Mouse (Mus musculus) T-helper 17 cell (primary cell): ENCODE results near the gene Lamc3.

Source experiments
- in situ Hi-C, 2 experiments: fragments of 300-600 bp; cut with MboI, MseI; formaldehyde crosslinking; loops; 1 replicate in 1 of 2; 2 replicates in 1 of 2; pipeline ENCODE4 v1.15.1; 2025; ENCODE audit warnings: high pct_unique_total_duplicates in 2 of 2

The Lamc3 gene

GRCm38 (mm10) chr2:31887030-31887429 lies at the start of gene Lamc3:
Gene Lamc3 (plus strand): TSS chr2:31887291.
- in situ Hi-C loops: no loop called here

GRCm38 (mm10) chr2:31838868-31839267 lies 48.2 kb upstream of the Lamc3 start:
- in situ Hi-C loops: no loop called here

GRCm38 (mm10) chr2:31844729-31845136 lies 42.4 kb upstream of the Lamc3 start:
- in situ Hi-C loops: loop anchor here in 1 of 2 experiments (5.0 kb wide), 1 partner anchor 32 kb away; the partner anchor contains the start of gene Qrfp

- in situ Hi-C loops: loop anchor here in 1 of 2 experiments (5.0 kb wide), 1 partner anchor 33 kb away; the partner anchor contains the start of gene Qrfp
Observed at GRCm38 (mm10) chr2:31845512-31845895, 41.6 kb upstream of the Lamc3 start.

- in situ Hi-C loops: loop anchor here in 1 of 2 experiments (5.0 kb wide), 1 partner anchor 34 kb away; the partner anchor contains the start of gene Qrfp
Observed at GRCm38 (mm10) chr2:31845896-31846691, 41.0 kb upstream of the Lamc3 start, which contains the start of gene Fibcd1. Gene Fibcd1 (minus strand): TSS chr2:31846005.

DNA sequence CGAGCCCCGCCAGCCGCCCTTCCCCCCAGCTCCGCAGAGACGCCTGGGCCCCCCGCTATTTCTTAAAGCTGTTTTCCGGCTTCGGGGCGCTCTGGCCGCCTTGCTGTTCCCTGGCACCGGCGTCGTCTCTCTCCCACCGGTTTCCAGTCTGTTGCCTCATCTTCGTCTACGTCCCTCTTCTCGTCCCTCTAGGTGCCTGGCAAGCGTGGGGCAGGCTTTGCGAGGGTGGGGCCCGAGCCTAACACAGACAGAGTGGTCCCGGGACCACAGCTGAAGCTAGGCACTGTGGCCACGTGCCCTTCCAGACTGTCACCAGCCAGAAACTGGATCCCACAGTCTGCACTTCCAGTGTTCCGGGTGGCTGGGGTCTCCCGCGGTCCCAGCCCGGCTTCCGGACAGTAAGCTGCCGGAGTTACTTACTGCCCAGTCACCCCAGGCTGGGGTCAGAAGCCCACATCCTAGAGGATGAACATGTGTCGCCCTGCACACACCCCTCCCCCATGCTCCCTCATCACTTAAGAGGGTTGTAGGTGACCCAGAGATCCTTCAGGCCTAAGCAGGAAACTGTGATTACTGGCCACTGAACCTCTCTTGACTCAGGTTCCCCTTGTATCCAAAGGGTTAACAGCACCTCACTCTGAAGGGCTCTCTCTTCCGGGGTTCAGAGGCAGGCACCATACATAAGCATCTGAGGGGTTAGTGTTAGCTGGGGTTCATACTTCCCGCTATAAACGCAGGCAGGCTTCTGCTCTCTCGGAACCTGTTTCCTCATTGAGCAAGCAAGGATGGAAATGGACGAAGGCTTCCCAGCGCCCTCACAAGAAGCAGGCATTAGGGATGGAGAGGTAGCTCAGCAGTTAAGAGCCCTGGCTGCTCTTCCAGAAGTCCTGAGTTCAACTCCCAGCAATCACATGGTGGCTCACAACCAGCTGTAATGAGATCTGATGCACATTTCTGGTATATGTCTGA lies 40.1 kb upstream of the Lamc3 start:
- in situ Hi-C loops: loop anchor here in 1 of 2 experiments (5.0 kb wide), 1 partner anchor 35 kb away; the partner anchor contains the start of gene Qrfp

GRCm38 (mm10) chr2:31847908-31848307 lies 39.2 kb upstream of the Lamc3 start:
- in situ Hi-C loops: loop anchor here in 1 of 2 experiments (5.0 kb wide), 1 partner anchor 36 kb away; the partner anchor contains the start of gene Qrfp

DNA sequence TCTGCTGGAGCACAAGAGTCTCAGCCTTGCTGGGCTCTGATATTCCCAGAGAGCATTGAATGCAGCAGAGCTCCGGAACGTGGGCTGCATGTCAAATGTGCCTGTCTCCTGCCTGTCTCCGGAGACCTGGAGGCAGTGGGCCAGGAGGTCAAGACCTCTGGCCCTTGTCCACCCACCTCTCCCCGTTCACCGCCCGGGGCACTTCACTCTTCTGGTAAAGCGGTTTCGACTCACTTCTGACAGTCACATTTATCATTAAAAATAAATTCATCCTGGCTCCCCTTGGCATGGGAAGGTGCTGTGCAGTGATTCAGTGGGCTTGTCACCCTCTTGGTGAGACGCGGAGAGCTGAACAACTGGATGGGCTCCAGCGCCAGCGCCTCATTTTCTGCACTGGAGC lies 37.0 kb upstream of the Lamc3 start:
- in situ Hi-C loops: no loop called here

DNA sequence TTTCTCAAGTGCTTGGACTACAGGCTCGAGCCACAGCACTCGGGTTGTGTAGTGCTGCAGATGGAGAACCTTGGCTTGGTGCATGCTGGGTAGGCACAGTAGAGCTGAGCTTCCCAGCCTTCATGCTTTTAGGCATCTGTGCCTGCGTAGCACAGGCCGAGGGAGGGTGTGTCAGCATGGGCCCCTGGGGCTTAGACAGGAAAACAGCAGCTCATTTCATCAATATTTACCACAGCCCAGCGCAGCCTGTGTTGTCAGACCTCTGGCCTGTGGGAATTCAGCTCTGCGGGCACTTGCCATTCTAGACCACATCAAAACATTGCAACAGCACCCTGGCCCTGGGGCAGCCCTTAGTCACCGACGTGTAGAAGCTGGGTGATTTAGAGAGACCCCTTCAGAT lies 31.1 kb upstream of the Lamc3 start:
- in situ Hi-C loops: no loop called here

DNA sequence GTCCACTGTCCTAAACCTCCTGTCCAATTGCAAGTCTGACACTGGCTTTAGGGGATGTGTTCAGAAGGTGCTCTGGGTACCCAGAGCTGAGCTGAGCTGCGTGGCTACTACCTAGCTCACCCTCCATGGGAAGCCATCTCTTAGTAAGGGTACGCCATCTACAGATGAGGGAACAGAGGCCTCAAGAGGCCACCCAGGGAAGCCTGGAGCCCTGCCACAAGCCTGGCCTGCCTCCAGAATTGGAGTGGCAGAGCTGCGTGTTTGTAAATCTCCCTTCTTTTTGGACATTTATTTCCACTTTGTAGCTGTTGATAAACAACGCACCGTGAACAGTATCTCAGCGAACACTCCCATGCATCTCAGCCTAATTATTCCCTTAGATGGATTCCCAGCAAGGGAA lies 29.9 kb upstream of the Lamc3 start:
- in situ Hi-C loops: no loop called here

GRCm38 (mm10) chr2:31858500-31858899 lies 28.6 kb upstream of the Lamc3 start:
- in situ Hi-C loops: no loop called here

GRCm38 (mm10) chr2:31862919-31863318 lies 24.2 kb upstream of the Lamc3 start:
- in situ Hi-C loops: no loop called here

GRCm38 (mm10) chr2:31863766-31864165 lies 23.3 kb upstream of the Lamc3 start:
- in situ Hi-C loops: no loop called here

DNA sequence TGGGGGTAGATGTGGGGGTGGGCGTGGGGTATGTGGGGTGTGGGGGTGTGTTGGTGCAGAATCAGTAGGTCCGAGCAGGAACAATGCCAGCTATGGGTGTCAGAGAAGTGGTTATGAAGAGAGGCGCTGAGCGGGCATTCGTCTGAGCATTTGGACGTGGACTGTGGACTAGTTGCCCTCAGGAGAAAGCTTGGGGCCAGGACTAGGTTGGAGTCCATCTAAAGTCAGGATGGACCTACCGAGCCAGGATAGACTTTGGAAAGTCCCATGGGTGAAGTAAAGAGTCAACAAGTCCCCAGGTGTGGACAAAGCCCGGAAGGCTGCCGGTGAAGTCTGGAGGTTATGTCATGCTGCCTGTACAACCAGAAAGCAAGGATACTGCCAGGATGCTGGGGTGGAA lies 22.2 kb upstream of the Lamc3 start:
- in situ Hi-C loops: loop anchor here in 1 of 2 experiments (5.0 kb wide), 1 partner anchor 87 kb away; the partner anchor contains the start of gene Aif1l

DNA sequence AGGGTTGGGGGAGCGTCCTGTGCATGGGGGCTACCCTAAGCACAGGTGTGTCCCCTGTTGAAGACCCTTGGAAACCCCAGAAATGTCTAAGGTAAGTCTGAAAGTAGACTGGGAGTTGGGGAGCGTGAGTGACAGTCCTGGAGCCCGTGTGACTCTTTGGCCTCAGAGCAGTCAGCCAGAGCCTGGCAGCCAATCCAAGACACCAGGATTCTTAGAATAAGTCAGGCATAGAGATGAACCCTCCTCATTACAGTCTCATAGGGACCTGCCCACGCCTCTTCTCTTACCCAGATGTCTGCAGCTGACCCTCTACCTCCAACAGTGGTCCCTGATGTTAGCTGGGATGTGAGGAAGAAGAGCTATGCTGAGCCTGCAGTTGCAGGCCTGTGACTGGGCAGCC lies 21.8 kb upstream of the Lamc3 start:
- in situ Hi-C loops: loop anchor here in 1 of 2 experiments (5.0 kb wide), 1 partner anchor 87 kb away; the partner anchor contains the start of gene Aif1l

DNA sequence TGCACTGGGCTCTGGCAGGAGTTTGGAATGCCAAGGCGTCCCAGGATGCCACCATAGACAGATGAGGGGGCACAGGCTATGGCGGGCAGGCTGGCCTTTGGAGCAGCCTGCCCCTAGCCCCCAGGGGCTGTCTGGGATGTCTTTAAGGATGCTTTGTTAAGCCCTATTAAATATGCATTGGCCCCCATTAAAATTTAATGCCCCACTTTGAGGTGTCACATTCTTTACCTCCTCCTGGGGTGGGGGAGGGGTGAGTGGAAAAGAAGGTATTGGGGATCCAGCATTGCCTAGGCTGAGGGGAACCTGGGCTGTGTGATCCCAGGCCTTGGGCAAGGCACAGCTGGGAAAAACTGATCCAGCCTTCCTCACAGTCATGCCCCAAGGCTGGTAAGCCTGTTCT lies 21.3 kb upstream of the Lamc3 start:
- in situ Hi-C loops: loop anchor here in 1 of 2 experiments (5.0 kb wide), 1 partner anchor 87 kb away; the partner anchor contains the start of gene Aif1l

DNA sequence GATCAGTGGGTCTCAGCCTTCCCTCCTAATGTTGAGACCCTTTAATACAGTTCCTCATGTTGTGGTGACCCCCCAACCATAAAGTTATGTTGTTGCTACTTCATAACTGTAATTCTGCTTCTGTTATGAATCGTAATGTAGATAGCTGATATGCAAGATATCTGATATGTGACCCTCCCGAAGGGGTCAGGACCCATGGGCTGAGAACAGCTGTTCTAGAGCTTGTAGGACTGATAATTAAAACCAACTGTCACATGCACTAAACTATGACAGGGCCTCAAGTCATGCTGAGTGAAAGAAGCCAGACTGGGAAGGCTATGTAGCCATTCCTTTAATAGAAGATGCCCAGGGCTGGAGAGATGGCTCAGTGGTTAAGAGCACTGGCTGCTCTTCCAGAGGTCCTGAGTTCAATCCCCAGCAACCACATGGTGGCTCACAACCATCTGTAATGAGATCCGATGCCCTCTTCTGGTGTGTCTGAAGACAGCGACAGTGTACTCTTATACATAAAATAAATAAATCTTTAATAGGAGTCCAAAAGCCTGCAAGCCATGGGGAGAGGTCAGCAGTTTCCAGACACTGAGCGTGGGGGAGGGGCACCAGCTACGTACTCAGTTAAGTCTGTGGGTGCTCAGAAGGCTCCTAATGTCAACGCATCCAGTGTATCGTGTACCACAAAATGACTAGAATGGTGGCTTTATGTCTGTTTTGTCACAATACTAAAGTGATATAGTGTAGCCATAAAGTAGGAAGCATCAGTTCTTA lies 19.1 kb upstream of the Lamc3 start:
- in situ Hi-C loops: loop anchor here in 1 of 2 experiments (5.0 kb wide), 1 partner anchor 84 kb away; the partner anchor contains the start of gene Aif1l

GRCm38 (mm10) chr2:31868538-31869164 lies 18.4 kb upstream of the Lamc3 start:
- in situ Hi-C loops: loop anchor here in 1 of 2 experiments (5.0 kb wide), 1 partner anchor 84 kb away; the partner anchor contains the start of gene Aif1l

DNA sequence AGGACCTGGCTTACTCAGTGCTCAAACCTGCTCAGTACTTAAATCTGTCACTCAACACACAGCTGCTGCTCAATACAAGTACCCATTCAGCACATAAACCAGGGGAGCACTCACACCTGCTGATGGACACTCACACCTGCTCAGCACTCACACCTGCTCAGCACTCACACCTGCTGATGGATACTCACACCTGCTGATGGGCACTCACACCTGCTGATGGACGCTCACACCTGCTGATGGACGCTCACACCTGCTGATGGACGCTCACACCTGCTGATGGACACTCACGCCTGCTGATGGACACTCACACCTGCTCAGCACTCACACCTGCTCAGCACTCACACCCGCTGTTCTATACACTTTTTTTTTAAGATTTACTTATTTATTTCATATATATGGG lies 17.4 kb upstream of the Lamc3 start:
- in situ Hi-C loops: loop anchor here in 1 of 2 experiments (5.0 kb wide), 1 partner anchor 83 kb away; the partner anchor contains the start of gene Aif1l

DNA sequence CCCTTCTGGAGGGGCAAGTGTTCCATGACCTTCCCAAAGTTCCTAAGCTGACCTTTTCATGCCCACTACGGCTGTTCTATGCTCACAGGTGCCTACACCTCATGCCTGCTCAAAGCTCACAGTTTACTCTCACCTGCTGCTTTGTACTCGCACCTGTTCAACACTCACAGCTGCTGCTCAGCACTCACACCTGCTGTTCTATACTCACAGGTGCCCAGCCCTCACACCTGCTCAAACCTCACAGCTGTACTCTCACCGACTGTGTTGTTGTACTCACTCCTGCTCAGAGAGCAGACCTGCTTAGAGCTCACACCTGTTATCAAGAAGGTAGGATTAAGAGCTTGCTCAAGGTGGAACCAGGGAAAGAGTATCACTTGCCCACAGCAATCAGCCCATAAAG lies 16.4 kb upstream of the Lamc3 start:
- in situ Hi-C loops: no loop called here
